Mouse (Mus musculus): ENCODE measurements at regions not wholly inside any gene's neighbourhood (a gene's known extent, or its start where the extent isn't known, plus 50 kb on each side); places are given as distances from the start of the nearest gene placed in this dataset.
A peak's percentile ranks its signal among the peaks of the same experiment; 100 is the strongest.
"Not testable (repeated sequence)": the region's sequence is repeated elsewhere in the genome, so short reads cannot be mapped to it uniquely, and the experiment has no call there.

- H3K9ac ChIP-seq (replicated peaks; ENCODE audit: low read length): no peak overlapping the region
- H3K27me3 ChIP-seq (ENCODE audit: control insufficient read depth, insufficient read depth, low read length): no peaks in the 10 kb centered on the region
- H3K4me3 ChIP-seq (replicated peaks; ENCODE audit: low read depth, low read length): no peak overlapping the region
- no peaks in the 10 kb centered on the region for H3K4me1 ChIP-seq (ENCODE audit: control insufficient read depth, insufficient read depth, low read length)
- no peaks in the 10 kb centered on the region for H3K36me3 ChIP-seq (ENCODE audit: control insufficient read depth, insufficient read depth, low read length)
- no peak overlapping the region for H3K4me2 ChIP-seq (ENCODE audit: low read length)
- no peaks in the 10 kb centered on the region for H3K9me3 ChIP-seq (ENCODE audit: control insufficient read depth, low read length)
- ATAC-seq (ENCODE audit: low FRiP score, low TSS enrichment): peak; percentile 48; the same call in 1 of the 2 replicates
- no peak overlapping the region for H3K27ac ChIP-seq (replicated peaks; ENCODE audit: low read depth, low read length)
- DNase-seq: no peak
- WGBS: 80% methylated on average over 1 of the region's 1 CpGs
Observed at GRCm38 (mm10) chr8:39329378-39329777, 1345.5 kb upstream of the Adam24 start.

DNA sequence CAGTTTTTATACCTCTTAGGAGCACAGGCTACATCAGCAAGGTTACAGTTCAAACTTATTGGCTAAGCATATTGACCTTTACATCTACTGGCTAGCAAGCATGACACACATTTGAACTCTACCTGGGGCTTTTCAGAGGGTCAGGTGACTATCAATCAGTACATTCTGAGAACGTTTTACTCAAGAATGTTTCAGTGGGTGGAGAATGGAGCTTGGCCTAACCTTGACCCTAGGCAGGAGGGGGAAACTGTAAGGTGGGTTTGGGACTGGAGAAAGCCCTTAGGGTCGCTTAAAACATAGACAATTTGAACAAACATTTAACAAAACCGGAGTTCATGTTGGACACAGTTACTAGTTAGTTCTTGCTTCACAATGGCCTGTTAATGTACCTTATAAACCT, 1330.1 kb upstream of the Adam24 start:
- Histone ChIP-seq H3K9me3 (ENCODE audit: control insufficient read depth, low read length) (no peaks in the 10 kb centered on the region), H3K4me1 (ENCODE audit: control insufficient read depth, insufficient read depth, low read length) (no peaks in the 10 kb centered on the region), H3K4me2 (ENCODE audit: low read length) (no peak overlapping the region), H3K27ac (replicated peaks; ENCODE audit: low read depth, low read length) (no peak overlapping the region), H3K36me3 (ENCODE audit: control insufficient read depth, insufficient read depth, low read length) (no peaks in the 10 kb centered on the region), H3K4me3 (replicated peaks; ENCODE audit: low read depth, low read length) (no peak overlapping the region), H3K27me3 (ENCODE audit: control insufficient read depth, insufficient read depth, low read length) (no peaks in the 10 kb centered on the region), H3K9ac (replicated peaks; ENCODE audit: low read length) (no peak overlapping the region)
- WGBS: 71% methylated on average over 3 of the region's 3 CpGs
- DNase-seq (no peak), ATAC-seq (ENCODE audit: low FRiP score, low TSS enrichment) (no peak)

DNA sequence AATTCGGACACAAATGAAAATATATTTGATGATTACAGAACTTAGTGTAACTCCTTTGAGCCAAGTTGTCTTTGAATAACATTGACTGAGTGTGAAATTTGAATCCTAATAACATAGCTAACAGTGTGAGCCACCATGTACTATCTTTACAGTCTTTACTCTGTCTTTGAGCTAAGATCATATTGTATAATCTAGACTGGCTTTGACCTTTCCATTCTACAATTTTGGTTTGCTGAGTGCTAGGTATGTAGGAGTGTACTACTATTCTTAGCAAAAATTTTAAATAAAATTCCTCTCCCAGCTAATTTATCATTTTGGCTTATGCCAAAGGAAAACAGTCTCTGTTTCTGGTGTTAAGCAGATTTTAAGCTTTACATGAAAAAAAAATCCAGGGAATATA, 1328.4 kb upstream of the Adam24 start:
- no peaks in the 10 kb centered on the region for H3K27me3 ChIP-seq (ENCODE audit: control insufficient read depth, insufficient read depth, low read length)
- H3K4me2 ChIP-seq (ENCODE audit: low read length): no peak overlapping the region
- no peaks in the 10 kb centered on the region for H3K36me3 ChIP-seq (ENCODE audit: control insufficient read depth, insufficient read depth, low read length)
- no peak for DNase-seq
- no peak overlapping the region for H3K27ac ChIP-seq (replicated peaks; ENCODE audit: low read depth, low read length)
- WGBS: 87% methylated on average over 1 of the region's 1 CpGs
- H3K9me3 ChIP-seq (ENCODE audit: control insufficient read depth, low read length): no peaks in the 10 kb centered on the region
- ATAC-seq (ENCODE audit: low FRiP score, low TSS enrichment): no peak
- H3K9ac ChIP-seq (replicated peaks; ENCODE audit: low read length): no peak overlapping the region
- no peaks in the 10 kb centered on the region for H3K4me1 ChIP-seq (ENCODE audit: control insufficient read depth, insufficient read depth, low read length)
- no peak overlapping the region for H3K4me3 ChIP-seq (replicated peaks; ENCODE audit: low read depth, low read length)

DNA sequence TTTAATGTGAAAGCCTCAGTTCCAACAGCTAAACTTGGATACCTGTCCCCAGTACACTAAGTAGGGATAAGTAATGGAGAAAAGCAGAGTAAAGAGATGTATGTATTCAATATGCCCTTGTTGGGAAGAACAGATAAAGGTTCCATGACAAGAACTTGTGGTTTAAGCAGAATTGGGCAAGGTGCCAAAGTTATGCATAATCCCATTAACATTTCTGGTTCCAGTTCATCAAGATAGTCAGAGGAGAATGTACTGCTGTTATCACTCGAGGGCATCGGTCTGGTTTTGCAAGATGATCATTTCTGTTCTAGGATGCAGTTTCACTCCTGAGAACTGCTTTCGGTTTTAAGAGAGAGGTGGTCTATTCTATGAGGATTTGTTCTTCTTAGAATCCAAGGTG, 1325.9 kb upstream of the Adam24 start:
- no peak overlapping the region for H3K4me2 ChIP-seq (ENCODE audit: low read length)
- no peak overlapping the region for H3K9ac ChIP-seq (replicated peaks; ENCODE audit: low read length)
- no peaks in the 10 kb centered on the region for H3K4me1 ChIP-seq (ENCODE audit: control insufficient read depth, insufficient read depth, low read length)
- no peak overlapping the region for H3K4me3 ChIP-seq (replicated peaks; ENCODE audit: low read depth, low read length)
- no peaks in the 10 kb centered on the region; the same call in 1 of the 2 replicates for H3K9me3 ChIP-seq (ENCODE audit: control insufficient read depth, low read length)
- 66% methylated on average over 3 of the region's 3 CpGs for WGBS
- DNase-seq: no peak
- no peak for ATAC-seq (ENCODE audit: low FRiP score, low TSS enrichment)
- H3K27ac ChIP-seq (replicated peaks; ENCODE audit: low read depth, low read length): no peak overlapping the region
- H3K27me3 ChIP-seq (ENCODE audit: control insufficient read depth, insufficient read depth, low read length): no peaks in the 10 kb centered on the region
- no peaks in the 10 kb centered on the region for H3K36me3 ChIP-seq (ENCODE audit: control insufficient read depth, insufficient read depth, low read length)

GRCm38 (mm10) chr8:39355412-39355811, 1319.5 kb upstream of the Adam24 start:
- no peak for DNase-seq
- H3K36me3 ChIP-seq (ENCODE audit: control insufficient read depth, insufficient read depth, low read length): no peaks in the 10 kb centered on the region
- 88% methylated on average over 3 of the region's 3 CpGs for WGBS
- H3K27me3 ChIP-seq (ENCODE audit: control insufficient read depth, insufficient read depth, low read length): no peaks in the 10 kb centered on the region
- H3K4me1 ChIP-seq (ENCODE audit: control insufficient read depth, insufficient read depth, low read length): no peaks in the 10 kb centered on the region
- no peak overlapping the region for H3K27ac ChIP-seq (replicated peaks; ENCODE audit: low read depth, low read length)
- no peak overlapping the region for H3K4me3 ChIP-seq (replicated peaks; ENCODE audit: low read depth, low read length)
- no peaks in the 10 kb centered on the region; the same call in 1 of the 2 replicates for H3K9me3 ChIP-seq (ENCODE audit: control insufficient read depth, low read length)
- no peak overlapping the region for H3K4me2 ChIP-seq (ENCODE audit: low read length)
- no peak for ATAC-seq (ENCODE audit: low FRiP score, low TSS enrichment)
- no peak overlapping the region for H3K9ac ChIP-seq (replicated peaks; ENCODE audit: low read length)

- H3K4me2 ChIP-seq (ENCODE audit: low read length): no peak overlapping the region
- WGBS: 88% methylated on average over 1 of the region's 1 CpGs
- H3K27ac ChIP-seq (replicated peaks; ENCODE audit: low read depth, low read length): no peak overlapping the region
- ATAC-seq (ENCODE audit: low FRiP score, low TSS enrichment) (no peak), DNase-seq (no peak)
- H3K9ac ChIP-seq (replicated peaks; ENCODE audit: low read length): no peak overlapping the region
- H3K4me3 ChIP-seq (replicated peaks; ENCODE audit: low read depth, low read length): no peak overlapping the region
- no peaks in the 10 kb centered on the region for H3K4me1 ChIP-seq (ENCODE audit: control insufficient read depth, insufficient read depth, low read length)
- no peaks in the 10 kb centered on the region; the same call in 1 of the 2 replicates for H3K9me3 ChIP-seq (ENCODE audit: control insufficient read depth, low read length)
- H3K36me3 ChIP-seq (ENCODE audit: control insufficient read depth, insufficient read depth, low read length): no peaks in the 10 kb centered on the region
- no peaks in the 10 kb centered on the region for H3K27me3 ChIP-seq (ENCODE audit: control insufficient read depth, insufficient read depth, low read length)
Observed at GRCm38 (mm10) chr8:39357111-39357510, 1317.8 kb upstream of the Adam24 start.

DNA sequence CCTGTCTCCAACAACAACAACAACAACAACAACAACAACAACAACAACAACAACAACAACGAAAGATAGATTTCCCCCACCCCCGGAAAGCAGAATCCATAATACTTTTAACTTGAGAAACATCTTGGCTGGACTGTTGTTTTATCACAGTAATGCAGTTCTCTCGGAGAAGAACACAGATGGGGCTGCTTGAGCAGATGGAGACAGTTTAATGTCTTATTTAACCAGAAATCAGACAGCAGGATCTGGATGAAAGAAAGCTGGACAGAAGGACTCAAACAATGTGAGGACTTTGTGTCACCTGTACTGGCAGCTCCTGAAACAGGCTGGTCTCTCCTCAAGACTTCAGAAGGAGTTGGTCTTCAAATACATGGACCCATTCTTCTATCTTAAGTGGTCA, 1317.0 kb upstream of the Adam24 start:
- H3K27ac ChIP-seq (replicated peaks; ENCODE audit: low read depth, low read length): no peak overlapping the region
- H3K27me3 ChIP-seq (ENCODE audit: control insufficient read depth, insufficient read depth, low read length): no peaks in the 10 kb centered on the region
- H3K4me2 ChIP-seq (ENCODE audit: low read length): no peak overlapping the region
- ATAC-seq (ENCODE audit: low FRiP score, low TSS enrichment) (no peak), DNase-seq (no peak)
- H3K9me3 ChIP-seq (ENCODE audit: control insufficient read depth, low read length): no peaks in the 10 kb centered on the region
- 91% methylated on average over 3 of the region's 3 CpGs for WGBS
- no peak overlapping the region for H3K4me3 ChIP-seq (replicated peaks; ENCODE audit: low read depth, low read length)
- H3K4me1 ChIP-seq (ENCODE audit: control insufficient read depth, insufficient read depth, low read length): no peaks in the 10 kb centered on the region
- no peak overlapping the region for H3K9ac ChIP-seq (replicated peaks; ENCODE audit: low read length)
- H3K36me3 ChIP-seq (ENCODE audit: control insufficient read depth, insufficient read depth, low read length): no peaks in the 10 kb centered on the region

- ATAC-seq (ENCODE audit: low FRiP score, low TSS enrichment); H3K9me3 ChIP-seq (ENCODE audit: control insufficient read depth, low read length); H3K4me2 ChIP-seq (ENCODE audit: low read length); H3K4me1 ChIP-seq (ENCODE audit: control insufficient read depth, insufficient read depth, low read length); H3K27ac ChIP-seq (replicated peaks; ENCODE audit: low read depth, low read length); H3K36me3 ChIP-seq (ENCODE audit: control insufficient read depth, insufficient read depth, low read length); DNase-seq; H3K9ac ChIP-seq (replicated peaks; ENCODE audit: low read length); H3K4me3 ChIP-seq (replicated peaks; ENCODE audit: low read depth, low read length); H3K27me3 ChIP-seq (ENCODE audit: control insufficient read depth, insufficient read depth, low read length): not testable (repeated sequence)
- 78% methylated on average over 2 of the region's 2 CpGs for WGBS
Observed at GRCm38 (mm10) chr8:39366346-39366745, 1308.5 kb upstream of the Adam24 start.
